Mouse (Mus musculus) testis, adult 10 weeks (tissue): Measurements from ENCODE around the gene Olfr199. TPM values are rescaled to one million over a fixed set of nuclear protein-coding genes. Genes with fewer than 3 reads are reported as not detected.

Source experiments
- polyA plus RNA-seq: library from polyadenylated mRNA; stranded (reverse); fragments of 350-450 nt; fragmentation: Illumina TruSeq; extraction: RNeasy Lipid Tissue Mini Kit (QIAGEN cat#74804); gene quantifications from one replicate; pipeline ENCODE4 v1.2.3, GENCODE M21; 2014; ENCODE audit warnings: low read depth, low replicate concordance

Gene Olfr199
- polyA plus RNA-seq: 2.1 TPM

GRCm38 (mm10) chr16:59219667-59220066 is at the start of gene Olfr199:
Olfr199 (minus strand) TSS chr16:59219767.

DNA sequence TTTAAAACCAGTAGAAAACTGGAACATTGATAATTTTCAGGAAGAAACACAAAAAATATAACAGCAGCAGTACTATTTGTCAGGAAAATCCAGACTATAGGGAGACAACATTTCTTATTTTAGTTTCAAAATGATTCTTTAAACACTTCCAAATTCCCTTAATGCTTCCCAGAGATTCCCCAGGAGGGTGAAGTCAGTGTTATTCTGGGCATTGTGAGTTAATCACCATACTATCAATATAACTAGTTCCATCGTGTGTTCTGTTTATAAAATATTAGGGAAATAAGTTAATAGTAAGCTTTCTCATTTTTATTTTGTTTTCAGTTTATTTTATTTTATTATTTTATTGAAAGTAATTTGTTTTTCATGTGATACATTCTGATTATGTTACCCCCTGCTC is 16.1 kb downstream of the Olfr199 start, which contains the start of gene Olfr198:
Gene Olfr198, minus strand, starts transcription at position 101 of the 400 bp plus-strand sequence.

DNA sequence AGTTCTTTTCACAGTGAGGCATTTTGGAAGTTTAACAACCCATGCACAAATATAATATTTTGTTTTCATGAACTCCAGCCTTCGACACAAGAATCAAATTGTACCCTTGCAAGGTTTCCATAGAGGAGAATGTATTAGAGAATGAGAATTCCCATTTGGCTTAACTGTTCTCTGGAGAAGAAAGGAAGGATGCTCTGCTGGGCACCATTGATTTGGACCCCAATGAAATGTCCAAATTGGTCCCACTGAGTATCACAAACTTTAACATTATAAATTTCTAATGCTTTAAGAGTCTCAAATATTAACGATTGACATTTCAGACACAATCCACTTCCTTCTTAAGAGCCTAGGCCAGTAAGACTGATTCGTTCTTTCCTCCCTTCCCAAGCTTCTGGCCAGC is 49.2 kb downstream of the Olfr199 start, which contains the start of gene Olfr196:
Gene Olfr196, minus strand, starts transcription at position 101 of the 400 bp plus-strand sequence.

Other genes with a start within 250 kb of the Olfr199 start
- gene Olfr183, start 224.4 kb downstream of the Olfr199 start, polyA plus RNA-seq: 1.1 TPM
- not detected for gene Olfr186, start 189.5 kb downstream of the Olfr199 start, polyA plus RNA-seq
- gene Olfr187, start 180.0 kb downstream of the Olfr199 start, polyA plus RNA-seq: not detected
- gene Olfr190, start 141.8 kb downstream of the Olfr199 start, polyA plus RNA-seq: not detected
- not detected for gene Olfr191, start 129.9 kb downstream of the Olfr199 start, polyA plus RNA-seq
- gene Olfr193, start 107.9 kb downstream of the Olfr199 start, polyA plus RNA-seq: not detected
- gene Olfr194, start 98.7 kb downstream of the Olfr199 start, polyA plus RNA-seq: 0.11 TPM
- not detected for gene Olfr195, start 72.7 kb downstream of the Olfr199 start, polyA plus RNA-seq
- 0.11 TPM for gene Olfr196, start 49.3 kb downstream of the Olfr199 start, polyA plus RNA-seq
- not detected for gene Olfr198, start 16.2 kb downstream of the Olfr199 start, polyA plus RNA-seq
- not detected for gene Olfr201, start 52.9 kb upstream of the Olfr199 start, polyA plus RNA-seq
- not detected for gene Olfr202, start 67.0 kb upstream of the Olfr199 start, polyA plus RNA-seq
- not detected for gene Olfr203, start 79.1 kb upstream of the Olfr199 start, polyA plus RNA-seq
- gene Olfr204, start 98.5 kb upstream of the Olfr199 start, polyA plus RNA-seq: not detected
- gene Olfr205, start 111.4 kb upstream of the Olfr199 start, polyA plus RNA-seq: not detected
- 0.20 TPM for gene Olfr206, start 129.5 kb upstream of the Olfr199 start, polyA plus RNA-seq
- gene Olfr209, start 144.2 kb upstream of the Olfr199 start, polyA plus RNA-seq: not detected
- not detected for gene Gabrr3, start 187.6 kb upstream of the Olfr199 start, polyA plus RNA-seq